Mouse (Mus musculus) MEL-GATA-1-ER (cell line): ENCODE measurements around the gene Ninl.

Experiments
- DNase-seq: peaks from one replicate; pipeline ENCODE4 v3.0.0-alpha.2; 2012; ENCODE audit warnings: low read depth; ENCODE audit errors: extremely low read depth

The Ninl gene

DNA sequence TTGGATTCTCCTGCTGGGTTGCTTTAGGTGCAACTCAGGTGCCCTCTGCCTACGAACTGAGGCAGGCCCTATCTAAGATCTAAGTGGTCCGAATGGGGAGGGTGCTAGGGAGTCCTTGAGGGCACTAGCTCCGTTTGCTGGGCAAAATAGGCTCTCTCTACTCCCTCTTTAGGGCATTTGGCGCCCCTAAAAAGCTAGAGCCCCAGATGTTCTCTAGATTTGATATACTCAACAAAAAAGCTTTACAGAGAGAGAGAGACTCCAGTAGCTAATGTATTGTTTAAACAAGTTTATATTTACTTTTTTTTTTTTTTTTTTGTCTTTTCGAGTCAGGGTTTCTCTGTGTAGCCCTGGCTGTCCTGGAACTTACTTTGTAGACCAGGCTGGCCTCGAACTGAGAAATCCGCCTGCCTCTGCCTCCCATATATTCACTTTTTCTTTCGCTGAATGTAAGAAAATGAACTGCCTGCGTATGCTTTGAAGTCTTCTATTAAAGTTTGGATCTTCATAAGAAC is 134.2 kb downstream of the Ninl start, which contains the start of gene Gins1:
Gins1 (plus strand) TSS at position 465 of the 515 bp plus-strand sequence.
- no peak for DNase-seq

DNA sequence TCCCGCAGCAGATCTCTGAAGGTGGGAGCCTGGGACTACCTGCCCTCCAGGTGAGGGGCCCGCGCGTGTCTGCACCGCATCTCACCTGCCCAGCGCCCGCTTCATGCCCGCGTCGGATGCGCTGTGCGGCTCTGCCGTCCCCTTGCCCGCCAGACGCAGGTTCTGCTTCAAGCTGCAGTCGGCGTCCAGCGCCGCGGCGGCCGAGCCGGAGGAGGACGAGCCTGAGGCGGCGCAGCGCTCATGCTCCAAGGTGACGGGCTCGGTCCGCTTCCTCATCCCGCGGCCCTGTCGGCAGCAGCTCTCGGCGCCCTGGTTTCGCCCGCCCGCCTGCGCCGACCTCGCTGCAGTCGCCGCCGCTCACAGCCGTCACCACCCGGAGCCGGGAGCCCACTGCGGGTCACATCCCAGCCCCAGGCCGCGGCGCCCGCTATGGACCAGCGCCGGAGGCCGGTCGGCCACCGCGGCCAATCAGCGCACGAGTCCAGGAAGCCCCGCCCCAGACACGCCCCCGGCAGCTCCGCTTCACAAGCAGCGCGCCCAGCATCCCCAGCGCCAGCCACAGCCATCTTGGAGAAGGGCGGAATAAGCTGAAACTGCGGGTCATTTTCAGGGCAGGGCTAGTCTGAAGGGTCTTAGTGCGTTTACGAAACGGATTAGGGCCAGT is 134.8 kb downstream of the Ninl start, which contains the start of gene Abhd12:
Abhd12 (minus strand) TSS at position 470 of the 664 bp plus-strand sequence.
- peak; percentile 87 for DNase-seq

DNA sequence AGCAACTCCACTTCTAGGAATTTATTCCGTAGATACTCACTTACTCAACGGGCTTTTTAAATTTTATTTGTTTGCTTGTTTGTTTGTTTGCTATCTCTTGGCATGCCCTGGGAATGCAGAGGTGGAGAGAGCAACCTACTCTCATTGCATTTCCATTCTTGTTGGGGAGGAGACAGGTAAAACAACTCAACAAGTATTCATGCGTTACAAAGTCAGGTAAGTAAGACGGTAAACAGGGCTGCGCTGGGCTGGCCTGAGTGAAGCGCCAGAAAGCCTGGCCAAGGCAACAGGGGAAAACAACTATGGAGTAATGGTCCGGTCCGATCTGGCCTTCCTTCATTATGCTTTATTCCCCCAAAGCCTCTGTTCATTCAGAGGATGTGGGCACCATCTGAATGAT is 136.8 kb downstream of the Ninl start:
- no peak for DNase-seq

DNA sequence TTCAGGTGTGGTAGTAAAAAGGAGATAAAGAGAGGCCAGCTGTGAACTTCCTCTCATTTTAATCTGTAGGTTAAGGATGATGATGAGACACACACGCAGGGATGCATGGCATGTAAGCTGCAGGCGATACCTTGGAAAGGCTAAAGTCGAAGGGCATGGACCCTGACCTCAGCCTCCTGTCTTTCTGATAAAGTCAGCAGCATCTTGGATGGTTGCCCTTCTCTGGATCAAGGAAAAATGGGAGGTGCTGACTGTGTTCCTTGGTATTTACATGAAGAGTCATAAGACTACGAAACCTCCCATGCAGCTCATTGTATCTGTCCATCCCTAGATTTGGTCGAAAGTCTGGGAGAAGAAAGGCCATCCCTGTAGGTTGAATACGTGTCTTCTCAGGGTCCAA is 138.8 kb downstream of the Ninl start:
- DNase-seq, result no peak

DNA sequence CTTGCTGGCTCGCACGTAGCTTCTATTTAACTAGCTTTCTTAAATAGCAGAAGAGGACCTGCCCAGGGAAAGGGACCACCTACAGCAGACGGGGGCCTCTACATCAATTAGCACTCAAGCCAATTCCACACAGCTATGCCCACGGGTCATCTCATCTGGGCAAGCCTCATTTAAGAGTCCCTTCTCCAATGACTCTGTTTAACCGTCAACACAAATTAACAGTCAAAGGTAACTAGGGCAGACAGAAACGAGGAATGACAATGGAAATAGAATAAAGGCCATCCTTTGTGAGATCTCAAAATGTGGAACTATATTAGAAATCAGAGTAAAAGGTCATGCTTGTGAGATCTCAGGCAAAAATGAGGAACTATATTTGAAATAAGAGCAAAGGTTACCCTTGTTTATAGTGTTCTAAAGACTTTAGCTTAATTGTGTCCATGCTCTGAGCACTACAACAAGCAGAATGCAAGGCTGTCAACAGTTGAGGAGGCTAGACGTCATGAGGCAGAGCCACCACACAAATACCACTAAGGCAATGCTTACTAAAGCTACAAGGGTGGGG is 143.4 kb downstream of the Ninl start:
- no peak for DNase-seq

DNA sequence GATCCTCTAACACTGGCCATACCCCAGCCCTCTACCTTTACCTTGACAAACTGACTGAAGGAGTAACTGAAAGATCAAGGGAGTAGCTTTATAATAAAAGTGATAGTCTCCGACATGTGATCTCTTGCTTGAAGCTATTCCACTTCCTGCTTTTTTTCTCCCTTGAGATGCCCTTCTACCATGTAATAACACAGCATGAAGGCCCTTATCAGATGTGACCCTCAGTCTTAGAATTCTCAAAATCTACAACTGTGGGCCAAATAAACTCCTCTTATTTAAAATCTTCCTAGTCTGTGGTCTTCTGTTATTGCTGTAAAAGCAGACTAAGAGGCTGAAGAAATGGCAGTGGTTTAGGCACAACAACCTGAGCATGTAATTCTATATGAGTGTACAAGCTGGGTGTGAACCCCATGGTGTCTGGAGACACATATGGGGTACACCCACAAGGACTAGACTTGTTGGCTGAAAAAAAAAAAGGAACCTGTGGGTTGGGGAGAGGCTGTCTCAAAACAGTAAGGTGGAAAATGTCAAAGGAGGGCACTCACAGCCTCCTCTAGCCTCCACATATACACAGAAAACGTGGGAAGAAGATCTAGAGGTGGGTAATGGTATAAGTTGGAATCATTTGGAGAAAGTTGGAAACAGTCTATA is 144.4 kb downstream of the Ninl start:
- DNase-seq, result no peak

DNA sequence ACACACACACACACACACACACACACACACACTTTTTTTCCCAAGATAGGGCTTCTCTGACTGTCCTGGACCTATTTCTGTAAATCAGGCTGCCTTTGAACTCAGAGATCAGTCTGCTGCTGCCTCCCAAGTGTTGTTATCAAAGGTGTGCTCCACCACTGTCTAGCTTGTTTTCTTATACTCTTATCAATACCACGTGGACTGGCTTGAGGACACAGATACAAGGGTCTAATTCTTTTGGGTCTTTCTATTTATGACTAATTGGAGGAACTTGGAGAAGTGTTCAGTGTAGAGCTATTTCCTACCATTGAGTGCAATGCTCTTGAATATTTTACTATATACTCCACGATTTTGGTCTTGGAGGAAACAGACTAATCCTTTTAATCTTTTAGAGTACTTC is 151.8 kb downstream of the Ninl start:
- DNase-seq, result no peak

DNA sequence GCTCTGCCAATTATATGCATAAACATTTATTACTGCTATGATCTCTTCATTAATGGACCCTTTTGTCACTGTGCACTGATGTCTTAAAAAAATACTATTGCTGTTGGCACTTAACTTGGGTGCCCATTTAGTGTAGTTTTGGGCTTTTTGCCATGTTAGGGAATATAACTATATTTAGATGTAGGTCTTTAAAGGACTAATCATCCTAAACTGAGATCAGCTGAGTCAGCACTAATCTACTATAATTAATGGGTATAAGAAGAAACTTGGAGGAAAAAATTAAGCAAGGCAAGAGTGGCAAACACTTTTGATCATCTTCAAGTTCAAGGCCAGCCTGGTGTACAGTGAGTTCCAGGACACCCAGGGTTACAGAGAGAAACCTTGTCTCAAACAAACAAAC is 152.9 kb downstream of the Ninl start:
- no peak for DNase-seq

DNA sequence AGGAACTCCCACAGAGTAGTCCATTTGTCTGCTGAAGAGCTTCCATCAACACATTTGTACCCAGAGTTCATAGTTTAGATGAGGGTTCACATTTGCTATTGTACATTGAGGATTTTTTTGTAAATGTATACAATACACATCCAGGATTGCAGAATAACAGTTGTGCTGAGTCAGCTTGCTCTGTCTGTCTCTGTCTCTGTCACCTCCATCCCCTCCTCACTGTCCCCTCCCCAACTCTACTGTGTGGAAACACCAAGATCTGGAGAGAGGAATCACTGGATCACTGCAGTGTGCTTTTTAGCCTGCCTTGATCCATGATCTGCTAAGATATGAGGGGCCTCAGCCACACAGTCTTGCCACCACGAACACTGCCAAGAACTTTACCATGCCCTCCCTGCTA is 153.4 kb downstream of the Ninl start:
- DNase-seq, result no peak

DNA sequence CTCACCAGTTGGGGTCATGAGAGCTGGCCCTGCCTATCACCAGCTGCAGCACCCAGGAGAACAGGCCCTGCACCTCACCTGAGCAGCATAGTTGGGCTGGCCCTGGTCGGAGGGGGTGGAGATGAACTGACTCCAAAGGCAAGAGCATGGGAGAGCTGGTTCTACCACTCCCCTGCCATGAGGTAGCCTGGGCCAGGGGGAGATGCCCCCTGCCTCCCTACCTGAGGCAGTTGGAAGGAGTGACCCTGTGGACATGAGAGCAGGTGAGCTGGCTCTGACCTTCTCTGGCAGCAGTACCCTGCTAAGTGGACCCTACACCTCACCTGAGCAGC is 154.4 kb downstream of the Ninl start:
- no peak for DNase-seq
